Mouse (Mus musculus): ENCODE measurements around the gene Nptx2.

The Nptx2 gene

GRCm38 (mm10) chr5:144565739-144566138, 20.0 kb downstream of the Nptx2 start:
- DNase-seq (ENCODE audit: low read depth) = no peak

- DNase-seq (ENCODE audit: low read depth) = no peak
These were observed 39.4 kb downstream of the Nptx2 start for GRCm38 (mm10) chr5:144585100-144585499.

GRCm38 (mm10) chr5:144591248-144591880, 45.7 kb downstream of the Nptx2 start:
- DNase-seq (ENCODE audit: low read depth) = no peak

DNA sequence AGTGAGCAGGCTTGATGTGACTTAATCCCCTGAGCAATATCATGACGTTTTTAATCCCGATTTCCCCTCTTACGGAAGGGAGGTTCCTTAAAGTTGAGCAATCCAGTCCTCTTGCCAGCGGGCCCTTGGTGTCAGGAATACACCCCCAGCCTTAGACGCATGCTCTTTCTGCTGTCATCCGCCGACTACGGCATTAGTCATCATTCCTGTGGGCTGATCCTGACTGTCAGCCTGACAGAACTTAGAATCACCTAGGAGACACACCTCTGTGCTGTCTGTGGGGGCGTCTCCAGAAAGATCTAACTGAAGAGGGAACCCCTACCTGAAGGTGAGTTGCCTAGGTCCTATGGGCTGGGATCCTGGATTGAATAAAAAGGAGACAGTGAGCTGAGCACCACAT, 49.1 kb downstream of the Nptx2 start:
- no peak for DNase-seq (ENCODE audit: low read depth)
